Mouse (Mus musculus): ENCODE measurements around the gene Slc30a10. TPM values are rescaled to one million over a fixed set of nuclear protein-coding genes. Genes with fewer than 3 reads are reported as not detected.

The Slc30a10 gene
- polyA plus RNA-seq, 1 experiment: 6.0 TPM

DNA sequence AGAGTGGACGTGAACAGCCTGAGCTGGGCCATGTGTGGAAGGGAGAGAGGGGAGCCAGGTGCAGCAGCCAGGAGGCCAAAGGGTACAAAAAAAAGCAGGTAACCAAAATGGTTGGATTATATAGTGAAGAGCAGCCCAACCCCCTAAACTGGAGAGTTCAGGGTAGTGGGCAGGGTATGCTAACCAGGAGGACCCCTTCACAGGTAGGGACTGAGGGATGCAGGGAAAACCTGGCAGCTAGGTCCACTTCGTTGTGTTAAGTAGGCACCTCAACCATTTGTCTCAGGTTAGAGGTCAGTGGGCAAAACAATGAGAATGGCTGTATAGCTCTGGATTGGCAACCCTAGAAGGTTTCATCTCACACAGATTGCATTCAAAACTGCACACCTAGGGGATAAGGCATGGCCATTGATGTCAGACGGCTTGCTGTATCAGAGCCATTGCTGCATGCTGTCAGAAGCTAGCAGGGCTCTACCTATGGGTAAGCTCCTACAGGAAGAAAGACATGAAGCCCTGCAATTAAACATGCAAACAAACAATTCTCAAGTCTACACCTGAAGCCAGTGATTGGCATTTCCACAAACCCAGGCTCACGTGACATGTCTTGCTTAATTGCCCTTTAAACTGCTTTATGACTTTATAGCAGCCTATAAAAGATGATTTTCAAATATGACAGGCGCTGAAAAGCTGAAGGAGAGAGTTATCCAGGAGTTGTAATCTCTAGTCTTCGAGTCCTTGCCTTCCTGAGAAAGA lies 23.2 kb upstream of the Slc30a10 start:
- Histone ChIP-seq H3K27ac (ENCODE audit: insufficient read depth, low read length) (no peak overlapping the region), H3K27me3 (ENCODE audit: control insufficient read depth, insufficient read depth, low read length) (no peaks in the 10 kb centered on the region), H3K4me3 (replicated peaks; ENCODE audit: insufficient read depth, low read depth, low read length) (no peak overlapping the region), H3K4me1 (ENCODE audit: control insufficient read depth, insufficient read depth, low read length) (no peaks in the 10 kb centered on the region)
- DNase-seq: no peak
- WGBS: 82% methylated on average over 6 of the region's 6 CpGs
- no peak for TF ChIP-seq POLR2A (IDR thresholded peaks at IDR 0.05; ENCODE audit: borderline replicate concordance, insufficient read depth, low read length)
- TF ChIP-seq CTCF (IDR thresholded peaks at IDR 0.05; ENCODE audit: borderline replicate concordance, insufficient read depth, low read depth, low read length): no peak

DNA sequence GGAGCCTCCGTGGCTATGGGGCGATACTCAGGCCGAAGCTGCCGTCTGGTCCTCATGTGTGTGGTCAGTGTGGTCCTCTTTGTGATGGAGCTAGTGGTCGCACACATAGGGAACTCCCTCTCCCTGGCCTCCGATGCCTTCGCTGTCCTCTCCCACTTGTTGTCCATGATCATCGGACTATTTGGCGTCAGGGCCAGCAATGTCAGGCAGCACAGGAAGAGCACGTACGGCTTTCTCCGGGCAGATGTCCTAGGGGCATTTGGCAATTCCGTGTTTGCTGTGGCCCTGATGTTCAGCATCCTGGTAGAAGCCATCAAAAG lies 22.7 kb upstream of the Slc30a10 start:
- TF ChIP-seq POLR2A (IDR thresholded peaks at IDR 0.05; ENCODE audit: borderline replicate concordance, insufficient read depth, low read length) (no peak), CTCF (IDR thresholded peaks at IDR 0.05; ENCODE audit: borderline replicate concordance, insufficient read depth, low read depth, low read length) (no peak)
- Histone ChIP-seq H3K4me3 (replicated peaks; ENCODE audit: insufficient read depth, low read depth, low read length) (no peak overlapping the region), H3K4me1 (ENCODE audit: control insufficient read depth, insufficient read depth, low read length) (no peaks in the 10 kb centered on the region), H3K27ac (ENCODE audit: insufficient read depth, low read length) (no peak overlapping the region), H3K27me3 (ENCODE audit: control insufficient read depth, insufficient read depth, low read length) (no peaks in the 10 kb centered on the region)
- no peak for DNase-seq
- 77% methylated on average over 13 of the region's 13 CpGs for WGBS

DNA sequence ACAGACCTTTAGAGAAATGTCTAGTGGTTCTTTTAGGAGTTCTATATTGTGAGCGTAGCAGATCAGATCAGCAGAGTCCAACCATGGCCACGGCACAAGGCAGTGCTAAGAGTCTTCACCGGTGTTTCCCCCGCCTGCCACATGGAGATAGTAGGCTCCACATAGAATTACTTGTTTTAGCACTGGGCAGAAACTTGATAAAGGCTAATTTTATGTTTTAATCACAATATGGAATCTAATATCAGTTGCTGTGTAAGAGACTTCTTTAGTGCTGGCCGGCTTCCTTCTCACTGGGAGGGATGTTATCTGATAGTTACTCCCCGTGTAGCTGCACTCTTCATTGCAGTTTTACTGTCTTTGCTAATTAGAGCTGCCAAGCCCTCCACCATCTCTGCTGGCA lies 21.5 kb upstream of the Slc30a10 start:
- Histone ChIP-seq H3K4me1 (ENCODE audit: control insufficient read depth, insufficient read depth, low read length) (no peaks in the 10 kb centered on the region), H3K4me3 (replicated peaks; ENCODE audit: insufficient read depth, low read depth, low read length) (no peak overlapping the region), H3K27ac (ENCODE audit: insufficient read depth, low read length) (no peak overlapping the region), H3K27me3 (ENCODE audit: control insufficient read depth, insufficient read depth, low read length) (no peaks in the 10 kb centered on the region)
- no peak for TF ChIP-seq CTCF (IDR thresholded peaks at IDR 0.05; ENCODE audit: borderline replicate concordance, insufficient read depth, low read depth, low read length)
- TF ChIP-seq POLR2A (IDR thresholded peaks at IDR 0.05; ENCODE audit: borderline replicate concordance, insufficient read depth, low read length): no peak
- WGBS: 87% methylated on average over 6 of the region's 6 CpGs
- DNase-seq: no peak

DNA sequence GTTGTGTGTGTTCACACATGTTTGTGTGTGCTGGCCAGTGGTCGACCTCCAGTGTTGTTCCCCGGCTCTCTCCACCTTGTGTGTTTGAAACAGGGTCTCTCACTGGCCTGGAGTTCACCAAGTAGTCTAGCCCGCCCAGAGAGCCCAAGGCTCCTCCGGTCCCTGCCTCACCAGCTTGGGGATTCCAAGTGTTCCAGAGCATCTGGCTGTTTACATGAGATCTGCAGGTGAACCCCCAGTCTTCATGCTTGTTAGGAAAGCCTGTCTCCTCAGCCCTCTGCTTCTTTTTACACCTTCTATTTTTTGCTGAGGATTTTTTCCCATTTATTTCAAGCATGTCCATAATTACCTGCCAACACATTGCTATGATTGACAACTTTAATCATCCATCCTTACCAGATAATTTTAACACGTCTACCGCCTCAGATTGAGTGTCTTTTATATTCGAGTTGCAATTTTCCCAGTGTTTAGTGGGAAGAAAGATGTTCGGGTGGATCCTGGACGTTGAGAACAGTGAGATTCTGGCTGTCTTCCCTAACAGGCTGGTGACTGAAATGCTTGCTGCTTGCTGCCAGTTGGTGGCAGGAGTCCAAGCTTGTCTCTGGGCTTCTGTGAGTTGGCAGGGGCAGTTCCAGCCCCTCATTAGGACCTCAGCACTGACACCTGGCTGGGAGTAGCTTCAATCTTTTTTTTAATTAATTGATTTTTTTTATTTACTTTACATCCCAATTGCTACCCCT lies 15.6 kb upstream of the Slc30a10 start:
- TF ChIP-seq CTCF (IDR thresholded peaks at IDR 0.05; ENCODE audit: borderline replicate concordance, insufficient read depth, low read depth, low read length) (no peak), POLR2A (IDR thresholded peaks at IDR 0.05; ENCODE audit: borderline replicate concordance, insufficient read depth, low read length) (no peak)
- Histone ChIP-seq H3K27ac (ENCODE audit: insufficient read depth, low read length) (no peak overlapping the region), H3K4me1 (ENCODE audit: control insufficient read depth, insufficient read depth, low read length) (peaks cover 17% of the 10 kb centered on the region), H3K4me3 (replicated peaks; ENCODE audit: insufficient read depth, low read depth, low read length) (no peak overlapping the region), H3K27me3 (ENCODE audit: control insufficient read depth, insufficient read depth, low read length) (no peaks in the 10 kb centered on the region)
- peak; percentile 76 to 91 for DNase-seq
- 29% methylated on average over 9 of the region's 9 CpGs for WGBS

DNA sequence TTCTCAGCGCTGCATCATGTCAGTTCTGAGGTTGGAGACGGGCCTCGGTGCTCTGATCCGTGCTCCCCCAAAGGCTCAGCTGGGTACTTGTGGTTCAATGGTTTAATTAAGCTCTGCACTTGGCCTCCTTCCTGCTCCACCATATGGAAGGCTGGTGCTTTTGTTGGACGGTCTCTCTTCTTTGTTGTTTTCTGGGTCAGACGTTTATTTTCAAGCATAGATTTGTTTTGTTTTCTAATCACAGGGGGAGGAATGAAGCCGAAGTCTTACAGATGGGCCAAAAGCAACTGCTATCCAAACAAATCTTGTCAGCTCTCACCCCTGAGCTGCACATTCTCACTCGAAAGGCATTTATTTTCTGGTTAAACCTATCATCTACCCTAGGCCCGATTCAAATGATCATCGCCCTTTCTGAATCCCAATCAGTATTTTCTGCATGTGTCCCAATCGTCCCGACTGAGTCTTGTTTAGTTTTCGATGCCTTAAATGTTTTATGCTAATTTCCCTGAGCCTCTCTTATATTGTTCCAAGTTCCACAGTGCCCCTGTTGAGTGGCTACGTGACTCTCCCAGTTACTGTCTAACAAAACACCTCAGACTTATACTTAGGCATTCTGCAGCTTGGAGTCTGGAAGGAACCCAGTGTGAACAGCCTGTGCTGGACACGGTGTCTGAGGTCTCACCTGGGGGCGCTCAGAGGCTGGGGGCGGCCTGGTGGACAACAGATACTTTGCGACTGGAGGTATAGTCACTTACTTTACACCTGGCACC lies 12.8 kb upstream of the Slc30a10 start:
- Histone ChIP-seq H3K27me3 (ENCODE audit: control insufficient read depth, insufficient read depth, low read length) (no peaks in the 10 kb centered on the region), H3K4me3 (replicated peaks; ENCODE audit: insufficient read depth, low read depth, low read length) (no peak overlapping the region), H3K27ac (ENCODE audit: insufficient read depth, low read length) (0 out of 2 replicates have a peak overlapping the region, but pooled peaks have one; percentile 23), H3K4me1 (ENCODE audit: control insufficient read depth, insufficient read depth, low read length) (peaks cover 17% of the 10 kb centered on the region)
- peak; percentile 71 to 84 for DNase-seq
- 32% methylated on average over 18 of the region's 18 CpGs for WGBS
- TF ChIP-seq CTCF (IDR thresholded peaks at IDR 0.05; ENCODE audit: borderline replicate concordance, insufficient read depth, low read depth, low read length) (no peak), POLR2A (IDR thresholded peaks at IDR 0.05; ENCODE audit: borderline replicate concordance, insufficient read depth, low read length) (no peak)

DNA sequence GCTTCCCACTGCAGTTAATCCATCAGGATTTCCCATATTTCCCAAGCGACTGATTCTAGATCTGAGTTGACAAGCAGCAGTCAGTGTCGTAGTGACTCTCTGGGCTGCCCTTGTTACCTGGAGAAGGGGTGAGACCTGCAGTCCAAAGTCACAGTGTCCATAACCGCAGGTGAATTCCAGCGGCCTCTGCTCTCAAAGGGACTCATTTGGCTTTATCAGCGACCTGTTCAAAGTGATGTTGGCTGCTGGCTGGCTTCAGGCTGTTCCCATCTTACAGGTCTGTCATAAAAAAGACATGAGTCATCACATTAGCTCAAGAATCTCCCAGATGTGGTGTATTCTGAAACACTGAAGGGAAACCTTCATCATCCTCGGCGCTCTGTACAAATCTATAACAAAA lies 5.7 kb upstream of the Slc30a10 start:
- DNase-seq: no peak
- TF ChIP-seq CTCF (IDR thresholded peaks at IDR 0.05; ENCODE audit: borderline replicate concordance, insufficient read depth, low read depth, low read length) (no peak), POLR2A (IDR thresholded peaks at IDR 0.05; ENCODE audit: borderline replicate concordance, insufficient read depth, low read length) (no peak)
- 95% methylated on average over 7 of the region's 7 CpGs for WGBS

DNA sequence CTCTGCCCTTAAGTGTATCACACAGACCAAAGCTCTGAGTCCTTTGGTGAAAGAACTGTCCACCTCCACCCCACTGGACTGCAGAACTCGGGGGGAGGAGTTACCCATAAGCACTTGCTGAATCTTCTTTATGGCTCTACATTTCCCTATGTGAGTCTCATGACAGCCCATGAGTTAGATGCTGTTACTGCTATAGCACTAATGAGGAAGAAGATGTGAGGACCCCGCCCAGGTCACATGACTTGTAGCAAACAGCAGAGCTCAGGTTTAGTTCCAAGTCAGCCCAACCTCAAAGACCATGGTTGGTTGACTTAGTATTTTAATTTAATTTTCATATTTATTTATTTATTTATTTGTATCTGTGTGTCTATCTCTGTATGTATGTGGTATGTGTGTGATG lies 4.9 kb upstream of the Slc30a10 start:
- Histone ChIP-seq H3K4me3 (replicated peaks; ENCODE audit: insufficient read depth, low read depth, low read length) (no peak overlapping the region), H3K27me3 (ENCODE audit: control insufficient read depth, insufficient read depth, low read length) (no peaks in the 10 kb centered on the region), H3K27ac (ENCODE audit: insufficient read depth, low read length) (no peak overlapping the region), H3K4me1 (ENCODE audit: control insufficient read depth, insufficient read depth, low read length) (no peaks in the 10 kb centered on the region)
- 79% methylated on average over 2 of the region's 2 CpGs for WGBS
- DNase-seq: no peak
- TF ChIP-seq CTCF (IDR thresholded peaks at IDR 0.05; ENCODE audit: borderline replicate concordance, insufficient read depth, low read depth, low read length): no peak
- TF ChIP-seq POLR2A (IDR thresholded peaks at IDR 0.05; ENCODE audit: borderline replicate concordance, insufficient read depth, low read length): no peak

More for the DNA sequence above, 5.7 kb upstream of the Slc30a10 start:
- H3K27ac ChIP-seq (ENCODE audit: insufficient read depth, low read length): no peak overlapping the region
- no peak overlapping the region for H3K4me3 ChIP-seq (replicated peaks; ENCODE audit: insufficient read depth, low read depth, low read length)
- no peaks in the 10 kb centered on the region for H3K27me3 ChIP-seq (ENCODE audit: control insufficient read depth, insufficient read depth, low read length)
- no peaks in the 10 kb centered on the region for H3K4me1 ChIP-seq (ENCODE audit: control insufficient read depth, insufficient read depth, low read length)

Measured in cerebellum, adult 2 months (tissue).